Mouse (Mus musculus) NIH3T3 (cell line): ENCODE measurements around the gene Setd7.
"Not testable (repeated sequence)": the region's sequence is repeated elsewhere in the genome, so short reads cannot be mapped to it uniquely, and the experiment has no call there.

Experiments used
- DNase-seq: peaks from one replicate; pipeline ENCODE4 v3.0.0-alpha.2; 2012; ENCODE audit warnings: low read depth

Setd7 gene

GRCm38 (mm10) chr3:51560511-51561108 lies at the start of gene Setd7:
Setd7 (minus strand) TSS chr3:51560879.
- DNase-seq = peak; percentile 82

GRCm38 (mm10) chr3:51604489-51604888 lies 43.8 kb upstream of the Setd7 start:
- DNase-seq = no peak

GRCm38 (mm10) chr3:51603705-51604291 lies 43.1 kb upstream of the Setd7 start:
- DNase-seq = peak; percentile 45

GRCm38 (mm10) chr3:51601461-51601860 lies 40.8 kb upstream of the Setd7 start:
- DNase-seq = no peak

- DNase-seq = no peak
Measured at GRCm38 (mm10) chr3:51600728-51601127, 40.0 kb upstream of the Setd7 start.

GRCm38 (mm10) chr3:51599057-51599630 lies 38.5 kb upstream of the Setd7 start:
- no peak for DNase-seq

- DNase-seq = peak; percentile 29
Measured at GRCm38 (mm10) chr3:51596538-51596937, 35.9 kb upstream of the Setd7 start.

- DNase-seq = peak; percentile 28
Measured at GRCm38 (mm10) chr3:51593506-51593905, 32.8 kb upstream of the Setd7 start.

GRCm38 (mm10) chr3:51591591-51591990 lies 30.9 kb upstream of the Setd7 start:
- no peak for DNase-seq

- DNase-seq = no peak
Measured at GRCm38 (mm10) chr3:51590207-51590892, 29.7 kb upstream of the Setd7 start.

- no peak for DNase-seq
Measured at GRCm38 (mm10) chr3:51587697-51588262, 27.1 kb upstream of the Setd7 start.

- peak; percentile 88 for DNase-seq
Measured at GRCm38 (mm10) chr3:51583574-51584391, 23.1 kb upstream of the Setd7 start.

- not testable (repeated sequence) for DNase-seq
Measured at GRCm38 (mm10) chr3:51579243-51579642, 18.6 kb upstream of the Setd7 start.

- DNase-seq = peak; percentile 66
Measured at GRCm38 (mm10) chr3:51577816-51578749, 17.4 kb upstream of the Setd7 start.

GRCm38 (mm10) chr3:51577359-51577758 lies 16.7 kb upstream of the Setd7 start:
- DNase-seq = no peak

- DNase-seq = no peak
Measured at GRCm38 (mm10) chr3:51573915-51574314, 13.2 kb upstream of the Setd7 start.

- DNase-seq = no peak
Measured at GRCm38 (mm10) chr3:51570200-51570599, 9.5 kb upstream of the Setd7 start.

- no peak for DNase-seq
Measured at GRCm38 (mm10) chr3:51561993-51562385, 1.3 kb upstream of the Setd7 start.

GRCm38 (mm10) chr3:51561109-51561992 lies 672 bp upstream of the Setd7 start:
- peak; percentile 87 for DNase-seq
